Mouse (Mus musculus) forebrain, embryonic 10.5 days (tissue): ENCODE results near the gene Dido1. TPM values are rescaled to one million over a fixed set of nuclear protein-coding genes. Genes with fewer than 3 reads are reported as not detected.

Experiments used
- DNase-seq: peaks from one replicate; pipeline ENCODE4 v3.0.0-alpha.2; 2017; ENCODE audit warnings: low spot score; ENCODE audit errors: extremely low spot score
- H3K27ac ChIP-seq: fragments of 300-500 bp; sonication (generic); 2 replicates; pipeline ENCODE4 v1.5.1; 2016; ENCODE audit warnings: mild to moderate bottlenecking
- H3K27me3 ChIP-seq: fragments of 300-500 bp; sonication (generic); 2 replicates; pipeline ENCODE4 v1.6.1; 2016; ENCODE audit warnings: mild to moderate bottlenecking; ENCODE audit not compliant: poor library complexity, severe bottlenecking
- H3K36me3 ChIP-seq: fragments of 300-500 bp; sonication (generic); replicated peaks from 2 replicates; pipeline ENCODE4 v1.6.1; 2016; ENCODE audit warnings: mild to moderate bottlenecking, moderate library complexity
- H3K4me1 ChIP-seq: fragments of 300-500 bp; sonication (generic); 2 replicates; pipeline ENCODE4 v1.6.1; 2016
- H3K4me3 ChIP-seq: fragments of 300-500 bp; sonication (generic); 2 replicates; pipeline ENCODE4 v1.5.1; 2016; ENCODE audit warnings: mild to moderate bottlenecking, moderate library complexity
- H3K9me3 ChIP-seq: fragments of 300-500 bp; sonication (generic); 2 replicates; pipeline ENCODE4 v1.6.1; 2016; ENCODE audit warnings: mild to moderate bottlenecking, moderate library complexity
- WGBS: fragments of 180-500 bp; shearing (Covaris S2); methylation state at CpG from one replicate; pipeline ENCODE4 v1.1.7; 2016; 5-methylcytosine and 5-hydroxymethylcytosine counted together
- polyA plus RNA-seq: library from polyadenylated mRNA; unstranded; fragments of >200 nt; fragmentation: Nextera tagmentation; extraction: Ambion mirVana; gene quantifications from 2 replicates; pipeline ENCODE4 v1.2.1, GENCODE M21; 2016

Gene Dido1
- polyA plus RNA-seq, 1 experiment from 2014 or later, result 33.8 TPM

DNA sequence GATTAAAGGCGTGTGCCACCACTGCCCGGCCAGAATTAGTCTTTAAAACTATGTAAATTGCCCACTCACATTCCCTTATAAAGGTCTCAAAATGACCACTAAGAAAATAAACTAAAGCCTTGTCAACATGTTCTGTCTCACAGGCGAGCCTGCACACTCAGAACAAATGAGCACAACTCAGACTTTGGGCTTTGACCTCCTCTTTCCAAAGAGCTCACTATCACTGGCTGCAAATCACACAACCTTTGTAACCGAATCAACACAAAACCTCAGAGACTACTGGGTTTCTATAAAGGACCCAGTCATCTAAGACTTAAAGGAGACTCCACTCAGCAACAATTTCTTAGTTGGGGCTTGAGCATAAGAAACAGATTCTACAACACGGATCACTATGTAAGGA, 9.3 kb downstream of the Dido1 start:
- peaks cover 41% of the 10 kb centered on the region for H3K4me1 ChIP-seq
- no peak for DNase-seq
- peak overlapping the region; percentile 97; the same call in 1 of the 2 replicates for H3K27ac ChIP-seq
- H3K9me3 ChIP-seq, result no peaks in the 10 kb centered on the region
- 84% methylated on average over 5 of the region's 5 CpGs for WGBS
- peaks cover 10% of the 10 kb centered on the region for H3K36me3 ChIP-seq
- H3K4me3 ChIP-seq, result peak overlapping the region; percentile 95
- no peaks in the 10 kb centered on the region for H3K27me3 ChIP-seq

DNA sequence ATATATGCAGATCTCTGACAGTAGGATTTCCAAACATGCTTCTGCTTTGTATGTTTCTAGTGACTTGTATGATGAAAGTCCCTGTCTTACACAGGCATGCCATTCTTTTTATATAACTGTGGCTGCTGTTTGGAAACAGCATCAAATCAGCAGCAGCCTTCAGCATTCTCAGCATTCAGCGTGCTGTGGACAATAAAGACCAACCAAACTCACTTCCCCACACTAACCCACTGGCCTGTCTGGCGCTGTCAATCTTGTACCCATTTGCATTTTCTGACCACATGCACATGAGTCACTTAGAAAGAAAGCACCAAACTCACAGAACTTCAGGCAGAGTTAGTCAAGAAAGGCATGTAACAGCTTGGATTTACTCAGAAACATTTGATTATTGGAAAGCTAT, 14.6 kb downstream of the Dido1 start:
- no peak for DNase-seq
- Histone ChIP-seq H3K4me3 (no peak overlapping the region), H3K36me3 (peaks cover 15% of the 10 kb centered on the region), H3K27me3 (no peaks in the 10 kb centered on the region), H3K9me3 (no peaks in the 10 kb centered on the region), H3K27ac (no peak overlapping the region), H3K4me1 (peaks cover 28% of the 10 kb centered on the region)
- WGBS, result 89% methylated on average over 2 of the region's 2 CpGs

DNA sequence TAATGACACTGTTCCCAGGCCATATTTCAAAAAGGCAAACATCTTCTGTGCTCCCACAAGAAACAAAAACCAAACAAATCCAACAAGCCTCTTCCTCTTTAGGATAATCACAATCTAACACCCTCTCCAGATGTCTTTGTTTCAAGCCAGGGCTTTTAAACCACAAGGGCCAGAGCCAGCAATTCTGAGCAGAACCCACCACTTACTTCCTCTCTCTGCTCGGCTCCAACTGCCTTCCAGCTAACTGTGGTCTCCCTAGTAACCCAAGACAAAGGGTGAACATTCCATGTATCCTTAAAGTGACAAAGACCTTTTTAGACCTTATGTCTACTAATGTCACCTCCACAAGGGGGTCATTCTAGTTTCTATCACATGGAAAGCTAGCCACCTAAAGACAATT, 17.2 kb downstream of the Dido1 start:
- H3K27ac ChIP-seq, result peak overlapping the region; percentile 71
- peak; percentile 32 for DNase-seq

DNA sequence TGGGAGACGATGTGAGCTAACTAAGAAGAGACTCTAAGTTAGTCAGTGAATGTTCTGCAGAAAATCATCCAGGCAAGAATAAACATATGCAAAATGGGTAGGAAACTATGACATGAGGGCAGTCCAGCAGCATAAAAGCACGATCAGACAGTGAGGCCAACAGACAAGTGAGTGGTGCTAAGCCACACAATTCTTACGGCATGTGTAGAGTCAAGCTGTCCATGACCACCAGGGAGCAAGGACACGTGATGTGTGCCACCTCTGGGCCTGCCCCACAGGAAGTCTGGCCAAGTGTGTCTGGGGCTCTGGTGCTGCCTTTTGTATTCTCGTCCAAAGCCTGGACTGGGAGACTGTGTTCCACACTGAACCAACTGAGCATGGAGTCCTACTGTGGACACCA, 20.0 kb downstream of the Dido1 start:
- Histone ChIP-seq H3K27ac (no peak overlapping the region), H3K4me1 (peaks cover 17% of the 10 kb centered on the region), H3K27me3 (no peaks in the 10 kb centered on the region), H3K36me3 (peaks cover 69% of the 10 kb centered on the region), H3K9me3 (no peaks in the 10 kb centered on the region), H3K4me3 (no peak overlapping the region)
- DNase-seq, result no peak
- WGBS, result 91% methylated on average over 5 of the region's 5 CpGs

More for the DNA sequence above, 17.2 kb downstream of the Dido1 start:
- Histone ChIP-seq H3K36me3 (peaks cover 41% of the 10 kb centered on the region), H3K9me3 (no peaks in the 10 kb centered on the region), H3K27me3 (no peaks in the 10 kb centered on the region), H3K4me1 (peaks cover 19% of the 10 kb centered on the region), H3K4me3 (peak overlapping the region; percentile 30)
- 0% methylated on average over 1 of the region's 1 CpGs for WGBS

DNA sequence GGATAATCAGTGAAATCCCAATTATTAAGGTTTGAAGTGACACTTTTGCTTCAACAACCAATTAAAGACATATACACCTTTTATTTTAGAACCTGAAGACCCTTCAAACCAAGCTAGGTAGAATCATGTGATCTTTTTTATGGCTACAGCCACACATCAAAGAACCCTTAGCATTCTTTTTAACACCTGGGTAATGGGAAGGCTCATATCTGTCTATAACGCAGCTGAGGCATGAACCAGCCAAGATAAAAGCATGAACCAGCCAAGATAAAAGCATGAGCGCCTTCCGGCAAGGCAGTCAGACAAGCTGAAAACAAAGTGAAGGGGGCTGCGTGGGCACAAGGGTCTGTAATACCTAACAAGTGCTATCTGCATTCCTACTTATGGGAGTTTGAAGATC, 25.8 kb downstream of the Dido1 start:
- no peak overlapping the region for H3K27ac ChIP-seq
- no peaks in the 10 kb centered on the region for H3K27me3 ChIP-seq
- no peak for DNase-seq
- no peak overlapping the region for H3K4me3 ChIP-seq
- no peaks in the 10 kb centered on the region for H3K4me1 ChIP-seq
- H3K9me3 ChIP-seq, result no peaks in the 10 kb centered on the region
- WGBS, result 95% methylated on average over 4 of the region's 4 CpGs
- H3K36me3 ChIP-seq, result peaks cover 96% of the 10 kb centered on the region

DNA sequence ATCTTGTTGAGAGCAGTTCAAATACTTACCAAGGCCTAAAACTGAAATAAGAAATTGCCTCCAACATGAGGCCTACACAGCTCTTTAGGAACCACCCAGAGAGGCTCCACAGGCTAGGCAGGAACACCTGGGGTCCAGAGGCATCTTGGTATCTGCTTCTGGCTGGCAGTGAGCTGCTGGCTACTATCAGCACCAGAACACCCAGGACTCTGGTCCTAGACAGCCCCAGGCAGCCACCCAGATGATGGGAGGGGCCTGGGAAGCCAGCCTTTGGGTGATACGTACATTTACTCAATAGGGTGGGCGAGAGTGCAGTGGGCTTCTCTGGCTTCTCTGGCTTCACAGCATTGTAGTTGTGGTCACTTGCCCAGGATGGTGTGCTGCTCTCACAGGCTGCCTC, 26.3 kb downstream of the Dido1 start:
- H3K27ac ChIP-seq, result no peak overlapping the region
- H3K4me1 ChIP-seq, result no peaks in the 10 kb centered on the region
- peaks cover 91% of the 10 kb centered on the region for H3K36me3 ChIP-seq
- 95% methylated on average over 2 of the region's 2 CpGs for WGBS
- DNase-seq, result no peak
- H3K4me3 ChIP-seq, result no peak overlapping the region
- H3K9me3 ChIP-seq, result no peaks in the 10 kb centered on the region
- H3K27me3 ChIP-seq, result no peaks in the 10 kb centered on the region

DNA sequence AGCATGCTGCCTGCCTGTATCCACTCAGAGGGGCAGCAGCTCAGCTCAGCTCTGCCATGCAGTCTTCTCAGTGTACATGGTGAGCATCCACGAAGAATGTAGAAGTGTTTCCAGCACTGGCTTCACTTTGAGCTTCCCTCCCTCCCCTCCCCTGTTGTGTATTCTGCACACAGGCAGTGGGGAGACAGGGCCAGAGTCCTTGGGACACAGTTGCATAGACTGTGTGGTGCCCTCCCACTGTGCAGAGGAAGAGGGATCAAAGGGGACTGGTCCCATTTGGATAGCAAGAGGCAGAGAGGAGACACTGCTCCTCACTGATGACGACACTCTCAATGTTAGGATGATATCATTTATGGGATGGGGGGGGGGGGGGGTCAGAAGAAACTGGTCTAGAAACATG, 28.6 kb downstream of the Dido1 start:
- H3K27me3 ChIP-seq, result no peaks in the 10 kb centered on the region
- 69% methylated on average over 2 of the region's 2 CpGs for WGBS
- no peak overlapping the region for H3K27ac ChIP-seq
- H3K36me3 ChIP-seq, result peaks cover 68% of the 10 kb centered on the region
- no peak for DNase-seq
- no peak overlapping the region for H3K4me3 ChIP-seq
- H3K9me3 ChIP-seq, result no peaks in the 10 kb centered on the region
- no peaks in the 10 kb centered on the region for H3K4me1 ChIP-seq

DNA sequence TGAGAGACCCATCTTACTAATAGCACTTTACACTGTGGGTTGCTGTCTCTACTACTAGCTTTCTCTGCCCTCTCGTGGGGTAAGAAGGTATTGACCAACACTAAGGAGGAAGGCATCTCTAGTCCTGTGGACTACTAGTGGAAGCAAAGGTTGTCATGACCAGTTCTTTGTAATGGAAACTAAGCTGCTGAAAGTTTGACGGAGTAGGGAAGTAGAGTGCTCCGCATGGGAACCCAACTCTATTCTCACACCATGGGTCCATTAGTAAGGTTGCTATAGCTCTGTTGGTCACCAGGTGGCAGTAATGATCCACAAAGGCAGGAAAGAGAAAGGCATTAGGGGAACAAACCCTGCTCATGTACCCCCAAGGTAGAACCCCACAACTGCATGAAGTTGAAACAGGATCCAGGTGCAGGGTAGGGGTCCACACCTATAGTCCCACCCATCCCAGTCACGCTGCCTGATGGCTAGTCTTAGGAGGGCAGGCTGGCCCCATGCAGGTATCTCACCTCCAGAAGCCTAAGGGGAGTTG, 31.1 kb downstream of the Dido1 start:
- no peaks in the 10 kb centered on the region for H3K9me3 ChIP-seq
- peak; percentile 50 for DNase-seq

DNA sequence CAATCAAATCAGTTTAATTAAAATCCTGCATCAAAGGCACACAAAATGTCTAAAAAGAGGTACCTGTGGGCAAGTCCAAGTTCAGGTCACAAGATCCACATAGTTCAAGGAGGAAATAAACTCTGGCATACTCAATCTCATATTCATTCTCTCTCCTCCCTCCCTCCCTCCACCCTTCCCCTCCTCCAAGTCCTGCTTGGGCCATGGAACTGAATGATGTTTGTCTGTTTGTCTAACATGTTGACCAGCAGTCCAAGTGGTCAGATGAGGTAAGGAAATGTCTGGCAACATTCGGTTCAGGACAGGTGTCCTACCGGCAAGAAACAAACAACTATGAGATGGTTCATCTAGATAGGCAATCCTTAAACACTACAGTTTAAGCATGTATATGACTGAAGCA, 33.1 kb downstream of the Dido1 start:
- Histone ChIP-seq H3K9me3 (no peaks in the 10 kb centered on the region), H3K27ac (no peak overlapping the region), H3K4me3 (no peak overlapping the region), H3K4me1 (no peaks in the 10 kb centered on the region), H3K27me3 (no peaks in the 10 kb centered on the region), H3K36me3 (peaks cover 60% of the 10 kb centered on the region)
- no peak for DNase-seq
- WGBS, result 95% methylated on average over 2 of the region's 2 CpGs

More for the DNA sequence above, 31.1 kb downstream of the Dido1 start:
- WGBS, result 28% methylated on average over 4 of the region's 4 CpGs
- H3K4me1 ChIP-seq, result no peaks in the 10 kb centered on the region
- H3K36me3 ChIP-seq, result peaks cover 60% of the 10 kb centered on the region
- H3K27me3 ChIP-seq, result no peaks in the 10 kb centered on the region
- no peak overlapping the region for H3K27ac ChIP-seq
- H3K4me3 ChIP-seq, result no peak overlapping the region

DNA sequence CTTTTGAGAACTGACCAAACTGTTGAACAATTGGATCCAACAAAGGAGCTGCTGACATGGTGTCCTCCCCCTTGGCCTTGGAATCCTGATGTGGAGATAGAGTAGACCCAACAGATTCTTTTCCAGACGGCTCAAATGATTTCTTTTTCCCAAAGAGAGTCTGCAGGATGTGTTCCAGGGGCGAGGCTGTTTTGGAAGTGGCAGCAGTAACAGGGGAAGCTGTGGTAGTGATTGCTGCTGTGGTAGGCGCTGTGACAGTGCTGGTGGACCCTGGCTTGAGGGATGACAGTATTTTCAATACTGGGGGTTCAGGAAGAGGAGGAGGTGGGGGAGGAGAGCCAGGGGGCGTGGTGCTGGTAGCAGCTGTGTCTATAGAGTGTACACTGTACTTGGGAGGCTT, 47.8 kb downstream of the Dido1 start:
- Histone ChIP-seq H3K36me3 (peaks cover 58% of the 10 kb centered on the region), H3K9me3 (no peaks in the 10 kb centered on the region), H3K4me1 (peaks cover 27% of the 10 kb centered on the region), H3K27ac (no peak overlapping the region), H3K27me3 (0 out of 2 replicates have a peak, but pooled peaks cover 3% of the 10 kb centered on the region), H3K4me3 (no peak overlapping the region)
- 94% methylated on average over 4 of the region's 4 CpGs for WGBS
- no peak for DNase-seq

DNA sequence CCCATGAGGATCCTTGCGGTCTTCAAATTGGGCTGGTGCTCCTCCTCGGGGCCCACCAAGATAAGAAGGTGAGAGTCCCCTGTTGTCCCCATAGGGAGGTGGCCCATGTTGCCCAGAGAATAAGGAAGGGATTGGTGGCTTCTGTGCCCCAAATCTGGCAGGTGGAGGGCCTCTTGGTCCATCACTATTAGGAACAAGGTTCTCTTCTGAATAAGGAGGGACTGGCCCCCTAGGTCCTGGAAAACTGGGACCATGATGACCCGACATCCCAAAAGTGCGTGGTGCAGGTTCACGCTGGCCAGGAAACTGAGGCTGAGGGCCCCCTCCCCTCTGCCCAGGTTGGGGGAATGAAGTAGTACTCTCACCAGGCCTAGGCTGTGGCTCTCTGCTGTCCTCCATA, 49.3 kb downstream of the Dido1 start:
- DNase-seq, result no peak
- Histone ChIP-seq H3K4me3 (no peak overlapping the region), H3K36me3 (peaks cover 43% of the 10 kb centered on the region), H3K27me3 (0 out of 2 replicates have a peak, but pooled peaks cover 3% of the 10 kb centered on the region), H3K27ac (no peak overlapping the region), H3K9me3 (no peaks in the 10 kb centered on the region), H3K4me1 (peaks cover 27% of the 10 kb centered on the region)
- WGBS, result 98% methylated on average over 5 of the region's 5 CpGs

DNA sequence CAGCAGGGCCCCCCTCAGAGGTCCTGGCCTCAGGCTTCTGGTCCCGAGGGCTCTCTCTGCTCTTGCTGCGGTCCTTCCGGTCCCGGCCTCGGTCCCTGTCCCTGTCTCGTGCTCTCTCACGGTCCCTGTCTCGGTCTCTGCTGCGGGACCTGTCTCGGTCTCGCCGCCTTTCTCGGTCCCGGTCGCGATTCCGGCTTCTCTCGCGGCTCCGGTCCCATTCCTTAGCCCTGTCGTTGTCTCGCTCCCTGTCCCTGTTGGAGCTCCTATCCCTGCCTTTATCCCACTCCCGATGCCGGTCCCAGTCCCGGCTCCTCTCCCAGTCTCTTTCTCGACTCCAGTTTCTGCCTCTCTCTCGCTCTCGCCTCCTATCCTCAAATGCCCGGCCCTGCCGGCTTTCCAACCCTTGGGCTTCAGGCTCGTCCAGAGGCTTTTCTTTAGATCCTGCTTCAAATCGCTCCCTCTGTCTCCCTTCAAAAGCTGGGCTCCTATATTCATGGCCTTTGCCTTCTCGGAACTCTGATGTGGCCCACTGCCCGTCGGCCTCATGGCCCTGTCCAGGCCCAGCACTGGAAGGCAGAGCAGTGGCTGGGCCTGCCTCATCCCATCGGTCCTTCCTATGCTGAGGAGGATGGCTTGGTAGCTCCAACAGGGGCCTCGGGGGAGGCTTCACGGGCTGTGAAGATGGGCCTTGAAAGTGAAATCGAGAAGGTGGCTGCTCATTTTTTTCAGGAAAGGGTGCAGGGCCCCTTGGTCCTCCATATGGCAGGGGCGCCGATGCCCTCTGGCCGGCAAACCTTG, 50.2 kb downstream of the Dido1 start:
- Histone ChIP-seq H3K36me3 (peaks cover 33% of the 10 kb centered on the region), H3K4me1 (peaks cover 37% of the 10 kb centered on the region), H3K27ac (peak overlapping the region; percentile 76), H3K27me3 (0 out of 2 replicates have a peak, but pooled peaks cover 3% of the 10 kb centered on the region), H3K9me3 (no peaks in the 10 kb centered on the region), H3K4me3 (peak overlapping the region; percentile 34)
- peak; percentile 39 for DNase-seq
- WGBS, result 30% methylated on average over 42 of the region's 42 CpGs

DNA sequence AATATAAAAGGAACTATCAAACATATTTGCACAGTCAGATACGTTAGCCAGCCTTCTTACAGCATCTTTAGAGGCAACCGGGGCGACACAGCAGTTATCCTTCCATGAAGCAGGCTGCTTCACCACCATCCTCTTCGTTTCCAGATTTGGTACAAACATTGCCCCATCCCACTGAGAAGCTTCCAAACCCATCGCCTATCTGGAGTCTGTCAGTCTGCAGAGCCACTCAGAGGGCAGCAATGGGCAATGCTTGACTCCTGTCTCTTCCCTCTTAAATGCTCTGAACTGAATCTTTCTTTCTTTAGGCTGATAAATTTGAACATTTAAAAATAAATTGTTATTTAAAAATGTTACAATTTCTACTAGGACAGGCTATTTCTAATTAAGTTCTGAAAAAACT, 51.4 kb downstream of the Dido1 start:
- no peak overlapping the region for H3K4me3 ChIP-seq
- H3K27me3 ChIP-seq, result 0 out of 2 replicates have a peak, but pooled peaks cover 3% of the 10 kb centered on the region
- H3K36me3 ChIP-seq, result peaks cover 30% of the 10 kb centered on the region
- no peaks in the 10 kb centered on the region for H3K9me3 ChIP-seq
- 87% methylated on average over 5 of the region's 5 CpGs for WGBS
- DNase-seq, result peak; percentile 13
- H3K4me1 ChIP-seq, result peaks cover 34% of the 10 kb centered on the region
- no peak overlapping the region for H3K27ac ChIP-seq
